Mouse (Mus musculus): ENCODE measurements around the gene Lrrc26.

The Lrrc26 gene

GRCm38 (mm10) chr2:25266720-25267119, 23.0 kb upstream of the Lrrc26 start:
- DNase-seq (ENCODE audit: low spot score), result no peak

GRCm38 (mm10) chr2:25267241-25267640, 22.5 kb upstream of the Lrrc26 start:
- no peak for DNase-seq (ENCODE audit: low spot score)

DNA sequence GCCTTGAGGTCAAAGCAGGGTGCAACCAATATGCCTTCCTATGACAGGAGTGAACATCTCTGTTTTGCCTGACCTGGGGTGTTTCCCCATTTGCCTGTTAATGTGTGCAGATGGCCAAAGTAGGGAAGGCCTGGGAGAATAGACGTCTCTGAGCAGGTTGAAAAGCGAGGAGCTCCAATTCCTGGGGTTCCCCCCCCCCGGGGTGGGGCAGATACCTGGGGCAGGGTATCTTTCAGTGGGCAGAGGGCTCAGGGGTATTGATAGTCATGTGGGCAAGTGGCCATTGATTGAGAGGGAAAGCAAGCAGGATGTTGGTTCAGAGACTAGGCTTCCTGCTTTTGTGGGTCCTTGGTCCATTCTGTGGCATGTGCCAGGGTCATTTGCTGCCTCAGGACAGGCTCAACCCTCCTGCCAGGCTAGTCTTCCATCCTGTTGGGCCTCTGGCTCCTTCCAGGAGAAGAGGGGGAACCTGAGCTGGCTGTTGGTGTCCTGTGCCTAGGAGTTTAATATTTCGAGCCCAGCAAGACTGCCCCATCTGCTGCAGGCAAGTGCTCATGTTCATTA, 21.9 kb upstream of the Lrrc26 start:
- no peak for DNase-seq (ENCODE audit: low spot score)

GRCm38 (mm10) chr2:25271827-25272511, 17.7 kb upstream of the Lrrc26 start, which contains the start of the genes Ssna1 and Anapc2:
Ssna1 (minus strand) TSS chr2:25272438.
Anapc2 (plus strand) TSS chr2:25272478.
- DNase-seq (ENCODE audit: low spot score), result peak; percentile 99

- DNase-seq (ENCODE audit: low spot score), result no peak
Measured at GRCm38 (mm10) chr2:25272515-25272914, 17.2 kb upstream of the Lrrc26 start.

DNA sequence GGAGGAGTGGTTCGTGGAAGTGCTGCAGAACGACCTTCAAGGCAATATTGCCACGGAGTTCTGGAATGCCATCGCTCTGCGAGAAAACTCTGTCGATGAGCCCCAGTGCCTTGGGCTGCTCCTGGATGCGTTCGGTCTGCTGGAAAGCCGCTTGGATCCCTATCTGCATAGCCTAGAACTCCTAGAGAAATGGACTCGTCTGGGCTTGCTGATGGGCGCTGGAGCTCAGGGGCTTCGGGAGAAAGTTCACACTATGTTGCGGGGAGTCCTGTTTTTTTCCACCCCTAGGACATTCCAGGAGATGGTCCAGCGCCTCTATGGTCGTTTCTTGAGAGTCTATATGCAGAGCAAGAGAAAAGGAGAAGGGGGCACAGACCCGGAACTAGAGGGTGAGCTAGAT, 16.7 kb upstream of the Lrrc26 start:
- no peak for DNase-seq (ENCODE audit: low spot score)

- peak; percentile 71 for DNase-seq (ENCODE audit: low spot score)
Measured at GRCm38 (mm10) chr2:25278928-25279882, 10.5 kb upstream of the Lrrc26 start.

DNA sequence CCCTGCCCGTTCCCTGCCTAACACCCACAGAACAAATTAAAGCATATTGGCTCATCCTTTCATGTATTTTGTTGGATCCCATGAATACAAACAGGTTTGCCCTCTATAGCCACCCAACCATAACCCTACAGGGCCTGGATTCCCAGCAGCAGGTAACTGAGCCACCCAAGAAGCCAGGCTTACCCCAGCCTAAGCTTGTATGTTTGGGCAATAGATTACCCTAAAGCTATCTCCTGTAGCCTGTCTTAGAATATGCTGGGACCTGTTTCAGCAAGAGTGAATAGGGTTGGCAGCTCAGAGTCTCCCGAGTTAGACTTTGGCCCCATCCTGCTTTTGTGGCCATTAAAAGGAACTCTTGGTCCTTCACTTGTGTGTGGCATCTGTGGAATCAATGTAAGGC, 4.2 kb upstream of the Lrrc26 start:
- DNase-seq (ENCODE audit: low spot score), result no peak

DNA sequence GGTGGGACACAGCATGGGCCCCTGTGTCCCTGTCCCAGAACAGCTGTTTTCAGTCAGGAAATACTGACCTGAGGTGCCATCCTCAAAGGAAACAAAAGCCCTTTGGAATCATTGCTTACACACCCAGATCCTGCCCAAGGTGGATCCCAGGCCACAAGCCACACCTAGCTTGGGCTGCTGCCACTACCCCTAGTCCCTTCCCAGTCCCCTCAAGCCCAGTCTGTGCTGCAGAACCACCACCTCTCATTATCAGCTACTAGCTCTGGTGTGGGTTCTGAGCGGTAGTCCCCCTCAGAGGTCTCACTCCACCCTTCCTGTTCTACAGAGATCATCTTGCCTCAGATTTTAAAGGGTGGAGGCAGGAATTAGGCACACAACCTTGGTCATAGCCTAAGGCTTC, 3.4 kb upstream of the Lrrc26 start:
- no peak for DNase-seq (ENCODE audit: low spot score)

GRCm38 (mm10) chr2:25286837-25287636, 2.7 kb upstream of the Lrrc26 start:
- DNase-seq (ENCODE audit: low spot score), result no peak

DNA sequence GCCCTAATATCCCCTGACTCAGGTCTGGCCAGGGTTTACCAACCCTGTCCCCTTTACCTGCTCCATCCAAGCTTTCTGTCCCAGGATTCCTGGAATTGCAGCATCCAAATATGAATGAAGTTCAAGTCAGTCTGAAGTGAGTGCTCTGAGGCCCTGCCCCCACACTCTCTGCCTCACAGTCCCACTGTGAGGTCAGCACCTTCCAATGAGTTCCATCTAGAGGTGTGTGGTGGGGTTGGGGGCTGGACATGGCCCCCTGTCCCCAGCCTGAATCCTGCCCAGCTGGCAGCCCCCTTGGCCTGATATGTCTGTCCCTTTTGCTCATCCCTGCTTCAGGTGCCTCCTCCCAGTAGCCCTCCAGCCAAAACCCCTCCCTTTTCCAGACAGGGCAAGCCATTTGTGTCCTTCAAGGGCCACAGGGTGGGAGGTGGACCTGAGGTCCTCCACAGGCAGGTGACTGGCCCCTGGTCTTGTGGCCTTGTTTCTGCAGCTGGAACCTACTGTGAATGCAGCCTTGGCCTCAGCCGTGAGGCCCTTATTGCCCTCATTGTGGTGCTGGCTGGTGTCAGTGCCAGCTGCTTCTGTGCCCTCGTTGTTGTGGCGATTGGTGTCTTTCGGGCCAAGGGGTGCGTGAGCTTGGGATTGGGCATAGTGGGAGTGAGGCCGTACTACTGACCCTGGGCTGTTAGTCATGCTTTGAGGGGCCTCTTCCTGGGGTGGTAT, 1.6 kb upstream of the Lrrc26 start, which contains the start of gene Tmem210:
Tmem210 (plus strand) TSS at position 219 of the 723 bp plus-strand sequence.
- DNase-seq (ENCODE audit: low spot score), result no peak

DNA sequence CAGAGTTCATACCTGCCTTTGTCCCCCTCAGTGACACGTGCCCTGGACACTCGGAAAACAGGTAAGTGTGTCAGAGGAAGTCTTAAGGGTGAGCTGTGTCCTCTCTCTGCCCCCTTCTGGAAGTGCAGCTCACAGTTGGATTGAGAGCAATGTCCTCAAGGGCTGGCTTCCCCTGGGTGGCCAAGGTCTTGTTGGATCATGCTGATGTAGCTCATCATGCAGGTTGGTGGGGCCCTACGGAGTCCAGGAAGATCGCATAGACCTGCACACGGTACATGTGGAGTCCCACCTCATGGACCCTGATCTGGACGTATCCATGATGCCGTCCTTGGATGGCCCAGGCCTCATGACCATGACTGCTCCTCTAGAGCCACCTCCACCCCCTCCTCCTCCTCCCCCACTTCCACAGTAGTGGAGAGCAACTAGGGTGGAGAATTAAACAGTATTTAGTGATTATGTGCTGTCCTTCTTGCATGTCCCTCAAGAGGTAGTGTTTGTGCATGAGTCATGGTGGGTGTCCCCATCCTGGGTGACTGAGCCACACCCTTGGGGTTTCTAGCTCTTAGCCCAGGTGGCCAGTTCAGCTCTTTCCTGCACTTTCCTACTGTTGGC, 875 bp upstream of the Lrrc26 start:
- DNase-seq (ENCODE audit: low spot score), result no peak

DNA sequence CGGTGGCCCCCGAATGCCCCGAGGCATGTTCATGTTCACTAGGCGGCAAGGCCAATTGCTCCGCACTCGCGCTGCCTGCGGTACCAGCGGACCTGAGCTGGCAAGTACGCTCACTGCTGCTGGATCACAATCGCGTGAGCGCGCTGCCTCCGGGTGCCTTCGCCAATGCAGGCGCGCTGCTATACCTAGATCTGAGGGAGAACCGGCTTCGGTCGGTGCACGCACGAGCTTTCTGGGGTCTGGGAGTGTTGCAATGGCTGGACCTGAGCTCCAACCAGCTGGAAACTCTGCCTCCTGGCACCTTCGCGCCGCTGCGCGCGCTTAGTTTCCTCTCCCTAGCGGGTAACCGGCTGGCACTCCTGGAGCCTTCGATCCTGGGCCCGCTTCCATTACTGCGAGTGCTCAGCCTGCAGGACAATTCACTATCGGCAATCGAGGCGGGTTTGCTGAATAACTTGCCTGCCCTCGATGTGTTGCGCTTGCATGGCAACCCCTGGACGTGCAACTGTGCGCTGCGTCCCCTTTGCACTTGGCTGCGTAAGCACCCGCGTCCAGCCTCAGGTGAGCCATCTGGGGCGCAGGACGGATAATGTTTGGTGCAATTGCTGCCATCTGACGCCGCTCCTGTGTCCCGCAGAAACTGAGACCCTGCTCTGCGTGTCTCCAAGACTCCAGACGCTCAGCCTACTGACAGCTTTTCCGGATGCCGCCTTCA, 543 bp downstream of the Lrrc26 start:
- DNase-seq (ENCODE audit: low spot score), result no peak

- no peak for DNase-seq (ENCODE audit: low spot score)
Measured at GRCm38 (mm10) chr2:25290816-25291130, 1.1 kb downstream of the Lrrc26 start.

- no peak for DNase-seq (ENCODE audit: low spot score)
Measured at GRCm38 (mm10) chr2:25291184-25292053, 1.7 kb downstream of the Lrrc26 start.

DNA sequence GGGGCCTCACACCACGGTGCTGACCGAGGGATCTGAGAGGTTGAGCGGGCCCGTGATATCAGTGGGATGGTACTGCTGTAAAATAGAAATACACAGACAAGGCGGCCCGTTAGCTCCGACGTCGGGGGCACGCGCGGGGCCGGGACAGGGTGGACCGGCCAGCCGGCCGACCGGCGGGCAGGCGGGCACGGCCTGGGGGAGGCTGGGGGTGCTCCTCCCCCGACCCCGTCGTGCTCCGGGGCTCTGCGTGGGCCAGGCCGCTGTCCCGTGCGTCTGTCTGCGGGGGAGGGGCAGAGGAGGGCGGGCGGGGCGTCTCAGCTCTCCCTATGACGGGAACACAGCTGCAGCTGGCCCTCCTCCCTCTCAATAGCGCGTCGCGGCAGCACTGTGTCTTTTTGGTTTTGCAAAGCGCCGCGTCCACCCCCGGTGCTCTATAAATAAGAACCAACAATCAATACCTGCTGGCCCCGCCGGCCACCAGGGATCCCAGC, 2.4 kb downstream of the Lrrc26 start:
- DNase-seq (ENCODE audit: low spot score), result no peak

DNA sequence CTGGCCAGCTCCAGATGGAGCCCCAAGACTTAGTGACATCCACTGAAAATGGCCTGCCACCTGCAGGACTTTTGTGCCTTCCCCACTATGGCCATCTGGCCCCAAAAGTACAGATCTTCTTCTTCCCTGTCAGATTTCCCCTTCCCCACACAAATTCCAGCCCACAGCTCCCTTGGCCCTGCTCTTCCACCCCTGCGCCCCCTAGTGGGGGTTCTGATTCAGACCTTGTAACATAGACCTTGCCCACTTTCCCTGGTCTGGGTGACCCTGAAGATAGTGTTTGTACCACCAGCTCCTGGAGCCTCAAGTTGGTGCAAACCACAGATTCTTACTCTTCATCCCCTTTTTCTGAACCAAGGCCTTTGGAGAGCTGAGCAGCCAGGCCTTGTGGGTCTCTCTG, 3.1 kb downstream of the Lrrc26 start:
- peak; percentile 61 for DNase-seq (ENCODE audit: low spot score)

GRCm38 (mm10) chr2:25293706-25294105, 4.0 kb downstream of the Lrrc26 start:
- no peak for DNase-seq (ENCODE audit: low spot score)

GRCm38 (mm10) chr2:25297093-25297492, 7.4 kb downstream of the Lrrc26 start:
- no peak for DNase-seq (ENCODE audit: low spot score)
